Mouse (Mus musculus) mesoderm, embryonic 11.5 days (tissue): ENCODE data around the gene Stk40.
"Not testable (repeated sequence)": the region's sequence is repeated elsewhere in the genome, so short reads cannot be mapped to it uniquely, and the experiment has no call there.

Experiments
- DNase-seq: peaks from one replicate; pipeline ENCODE4 v3.0.0-alpha.2; 2012; ENCODE audit warnings: low read depth, low spot score

Stk40 gene

GRCm38 (mm10) chr4:126155183-126155582 lies 51.4 kb downstream of the Stk40 start:
- DNase-seq = no peak

DNA sequence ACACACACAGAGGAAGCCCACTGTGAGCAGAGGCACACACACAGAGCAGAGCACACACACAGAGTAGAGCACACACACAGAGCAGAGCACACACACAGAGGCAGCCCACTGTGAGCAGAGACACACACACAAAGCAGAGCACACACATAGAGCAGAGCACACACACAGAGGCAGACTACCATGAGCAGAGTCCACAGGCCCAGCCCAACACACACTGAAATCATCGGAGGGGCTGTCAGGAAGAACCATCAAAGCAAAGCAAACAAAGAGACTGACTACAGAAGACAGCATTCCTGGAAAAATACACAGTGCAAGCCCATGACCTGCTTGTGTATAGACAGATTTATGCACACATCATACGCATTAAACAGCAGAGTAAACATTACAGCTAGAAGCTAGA lies 52.1 kb downstream of the Stk40 start:
- DNase-seq = no peak

GRCm38 (mm10) chr4:126156617-126157016 lies 52.9 kb downstream of the Stk40 start:
- no peak for DNase-seq

DNA sequence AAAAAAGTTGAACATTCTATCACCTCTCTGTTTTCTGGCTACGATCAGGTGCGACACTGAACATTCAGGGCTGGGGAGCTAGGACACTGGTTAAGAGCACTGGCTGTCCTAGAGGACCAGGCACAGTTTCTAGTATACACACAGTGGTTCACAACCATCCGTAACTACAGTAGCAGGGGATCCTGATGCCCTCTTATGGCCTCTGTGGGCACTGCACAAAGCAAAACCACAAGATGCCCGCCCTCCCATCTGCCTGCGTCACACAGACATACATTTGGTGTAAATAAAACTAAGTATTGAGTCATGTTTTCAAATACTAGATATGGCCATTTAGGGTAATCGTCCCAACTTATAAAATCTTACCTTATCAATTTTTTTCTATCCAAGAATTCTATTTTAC lies 53.8 kb downstream of the Stk40 start:
- no peak for DNase-seq

DNA sequence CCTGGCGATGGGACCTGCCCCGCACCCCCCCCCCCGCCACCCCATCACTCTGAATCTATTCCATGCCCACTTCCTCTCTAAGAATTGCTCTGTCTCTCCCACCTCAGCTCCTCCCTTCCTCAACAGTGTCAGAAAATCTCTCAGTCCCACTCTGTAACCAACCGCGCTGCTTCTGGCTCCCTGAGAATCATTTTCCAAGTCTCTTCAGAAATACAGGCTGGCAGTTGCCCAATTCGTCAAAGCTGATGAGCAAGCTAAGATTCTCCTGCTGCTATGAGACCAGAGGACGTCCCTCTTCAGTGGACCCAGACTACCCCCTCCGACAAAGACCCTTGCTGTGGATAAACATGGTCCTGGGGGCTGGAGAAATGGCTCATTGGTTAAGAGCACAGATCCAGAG lies 55.7 kb downstream of the Stk40 start:
- no peak for DNase-seq

DNA sequence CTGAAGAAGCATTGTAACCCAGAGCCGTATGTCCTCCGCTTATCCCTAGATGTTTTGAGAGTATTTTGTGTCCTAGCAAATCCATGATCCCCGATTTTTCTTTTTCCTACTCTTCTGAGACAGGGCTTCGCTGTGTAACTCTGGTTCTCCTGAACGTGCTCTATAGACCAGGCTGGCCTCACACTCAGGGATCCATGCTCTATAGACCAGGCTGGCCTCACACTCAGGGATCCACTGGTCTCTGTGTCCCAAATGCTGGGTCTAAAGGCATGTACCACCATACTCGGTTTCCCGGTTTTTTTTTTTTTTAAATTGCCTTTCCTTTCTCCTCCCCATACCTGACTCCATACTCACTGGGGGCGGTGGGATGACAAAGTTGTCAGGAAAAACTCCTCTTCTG lies 57.2 kb downstream of the Stk40 start:
- no peak for DNase-seq

DNA sequence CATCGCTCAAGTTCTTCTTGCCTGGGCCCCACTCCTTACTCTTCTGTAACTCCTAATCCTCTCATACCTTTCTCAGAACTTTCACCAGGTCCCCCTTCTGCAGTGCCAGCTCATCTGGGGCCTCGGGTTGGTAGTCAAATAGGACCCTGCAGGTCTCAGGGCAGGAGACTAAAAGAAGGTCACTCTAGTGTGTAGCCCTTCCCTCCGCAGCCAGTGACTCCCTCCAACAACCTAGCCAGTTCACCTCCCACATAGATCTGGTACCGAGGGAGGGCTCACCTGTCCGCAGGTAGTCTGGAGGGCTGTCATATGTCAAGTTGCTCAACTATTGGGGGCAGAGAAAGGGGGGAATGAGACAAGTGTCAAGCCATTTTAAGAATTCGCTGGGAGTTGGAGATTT lies 57.7 kb downstream of the Stk40 start:
- no peak for DNase-seq

DNA sequence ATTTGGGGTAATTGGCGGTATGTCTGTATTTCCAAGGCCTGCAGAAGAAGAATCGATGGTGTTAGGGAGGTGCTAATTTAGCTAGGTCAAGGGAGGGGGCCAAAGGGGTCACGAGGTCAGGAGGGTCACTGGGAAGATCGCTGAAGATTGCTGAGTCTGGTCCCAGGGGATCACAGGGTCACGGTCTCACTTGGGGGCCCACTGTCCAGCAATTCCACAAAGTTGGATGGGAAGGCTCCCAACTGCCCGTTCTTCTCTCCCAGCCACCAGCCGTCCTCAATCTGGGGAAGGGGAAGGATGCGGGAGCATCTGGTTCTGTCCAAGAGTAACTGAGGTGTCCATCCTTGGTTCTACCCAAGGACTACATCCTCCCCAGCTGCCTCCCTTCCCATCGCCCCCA lies 58.2 kb downstream of the Stk40 start:
- no peak for DNase-seq

DNA sequence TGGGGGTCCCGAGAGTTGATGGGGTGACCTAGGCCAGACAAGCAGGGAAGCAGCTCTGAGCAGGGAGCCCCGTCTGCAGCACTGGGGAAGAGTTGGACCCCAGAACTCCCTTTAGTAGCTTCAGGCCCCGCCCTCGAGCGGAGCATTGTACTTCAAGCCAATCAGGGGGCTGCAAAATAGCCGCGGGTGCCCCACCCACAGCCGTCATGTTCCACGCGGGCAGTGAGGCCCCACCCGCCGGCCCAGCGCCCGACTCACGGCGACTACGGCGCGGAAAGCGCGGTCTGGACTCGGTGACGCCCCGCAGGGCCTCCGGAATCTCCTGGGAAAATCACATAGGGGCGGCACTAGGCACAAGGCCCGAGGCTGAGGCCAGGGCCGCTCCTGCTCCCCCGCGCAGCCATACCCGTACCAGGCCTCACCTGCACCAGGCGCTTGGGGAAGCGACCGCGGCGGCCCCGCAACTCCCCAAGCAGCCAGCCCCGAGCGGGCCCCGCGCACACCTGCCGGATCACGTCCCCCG lies 58.8 kb downstream of the Stk40 start:
- peak; percentile 85 for DNase-seq

DNA sequence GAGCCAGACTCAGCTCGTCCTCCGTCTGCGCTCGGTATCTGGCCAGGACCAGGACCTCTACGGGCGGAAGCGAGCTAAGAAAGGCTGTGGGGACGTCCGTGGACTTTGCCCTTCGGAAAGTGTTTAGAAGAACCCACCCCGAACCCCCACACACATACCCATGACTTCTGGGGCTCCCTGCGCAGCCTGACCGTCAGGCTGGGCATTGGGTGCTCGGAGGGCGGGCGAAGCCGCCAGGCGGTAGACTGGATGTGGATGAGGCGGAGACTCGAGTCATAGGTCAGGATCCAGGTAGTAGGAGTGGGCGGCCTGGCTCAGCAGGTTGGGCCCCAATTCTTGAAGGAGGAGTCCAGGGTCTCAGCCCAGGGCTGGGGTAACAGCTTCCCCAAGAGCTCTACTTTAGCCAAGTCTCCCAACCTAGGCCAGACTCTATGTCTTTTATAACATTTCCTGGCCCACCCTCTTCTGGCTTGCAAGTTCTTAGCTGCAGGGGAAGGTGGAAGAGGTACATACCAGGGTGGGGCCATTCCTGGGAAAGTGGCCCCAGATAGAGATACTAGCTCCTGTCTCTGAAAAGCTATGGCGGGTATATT lies 59.4 kb downstream of the Stk40 start, which contains the start of gene Sh3d21:
TSS of gene Sh3d21 (minus strand) at position 425 of the 593 bp plus-strand sequence.
- DNase-seq = no peak

GRCm38 (mm10) chr4:126163685-126164084 lies 59.9 kb downstream of the Stk40 start:
- no peak for DNase-seq

GRCm38 (mm10) chr4:126165092-126165491 lies 61.3 kb downstream of the Stk40 start:
- not testable (repeated sequence) for DNase-seq

GRCm38 (mm10) chr4:126166084-126166483 lies 62.3 kb downstream of the Stk40 start:
- no peak for DNase-seq

DNA sequence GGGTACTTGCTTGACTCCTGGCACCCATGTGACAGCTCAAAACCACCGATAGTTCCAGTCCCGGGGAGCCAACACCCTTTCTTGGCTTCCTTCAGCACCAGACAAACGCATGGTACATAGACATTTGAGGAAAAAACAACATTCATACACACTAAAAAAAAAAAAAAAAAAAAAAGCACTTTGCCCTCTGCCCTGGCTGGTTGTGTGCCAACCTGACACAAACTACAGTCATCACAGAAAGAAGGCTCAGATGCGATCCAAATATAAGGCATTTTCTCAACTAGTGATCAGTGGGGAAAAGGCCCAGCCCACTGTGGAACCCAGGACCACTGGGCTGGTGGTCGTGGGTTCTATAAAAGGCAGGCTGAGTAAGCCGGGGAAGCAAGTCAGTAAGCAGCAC lies 65.1 kb downstream of the Stk40 start:
- DNase-seq = no peak

GRCm38 (mm10) chr4:126170737-126171136 lies 67.0 kb downstream of the Stk40 start:
- DNase-seq = not testable (repeated sequence)

GRCm38 (mm10) chr4:126173800-126174199 lies 70.0 kb downstream of the Stk40 start:
- no peak for DNase-seq

DNA sequence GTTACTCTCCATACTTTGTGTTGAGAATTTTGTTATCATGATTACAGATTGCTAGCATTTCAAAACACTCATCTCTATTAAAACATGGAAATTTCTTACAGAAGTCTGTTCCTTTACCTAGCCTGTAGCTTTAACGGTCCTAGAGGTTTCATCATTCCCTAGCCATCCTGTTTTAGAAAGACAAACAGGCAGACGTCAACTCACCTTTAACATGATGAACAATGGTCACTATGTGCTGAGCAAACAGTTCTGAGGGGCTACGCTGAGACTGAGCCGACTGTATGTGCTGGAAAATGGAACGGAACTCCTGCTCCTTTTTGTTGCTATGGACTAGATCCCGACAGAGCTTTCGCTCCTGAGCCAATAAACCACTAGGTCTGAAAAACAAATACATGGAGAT lies 72.2 kb downstream of the Stk40 start:
- DNase-seq = not testable (repeated sequence)

DNA sequence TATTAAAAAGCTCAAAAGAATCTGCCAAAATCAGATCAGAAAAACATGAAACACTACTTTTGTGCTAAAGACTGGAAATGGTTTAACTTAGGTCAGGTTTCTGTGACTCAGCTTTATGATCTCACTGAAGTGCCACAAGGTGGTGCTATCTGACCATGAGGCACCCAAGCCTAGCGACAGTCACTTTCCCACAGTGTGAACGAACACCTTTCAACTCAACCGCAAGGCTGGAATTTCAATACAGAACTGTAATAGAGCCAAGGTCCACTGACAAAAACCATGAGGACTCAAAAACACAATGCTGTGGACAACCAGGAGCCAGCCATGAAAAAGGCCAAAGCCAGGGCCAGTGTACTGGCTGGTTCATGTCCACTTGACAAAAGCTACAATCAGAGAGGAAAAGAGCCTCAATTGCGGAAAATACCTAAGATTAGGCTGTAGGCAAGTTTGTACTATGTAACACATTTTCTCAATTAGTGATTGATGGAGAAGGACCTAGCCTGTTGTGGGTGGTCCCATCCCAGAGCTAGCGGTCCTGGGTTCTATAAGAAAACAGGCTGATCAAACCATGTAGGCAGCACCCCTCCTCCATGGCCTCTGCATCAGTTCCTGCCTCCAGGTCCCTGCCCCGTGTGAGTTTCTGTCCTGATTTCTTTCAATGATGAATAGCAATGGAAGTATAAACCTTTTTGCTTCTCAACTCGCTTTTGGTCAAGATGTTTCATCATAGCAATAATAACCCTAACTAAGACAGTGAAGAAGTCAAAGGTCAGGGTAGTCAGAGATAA lies 77.6 kb downstream of the Stk40 start:
- peak; percentile 43 for DNase-seq

DNA sequence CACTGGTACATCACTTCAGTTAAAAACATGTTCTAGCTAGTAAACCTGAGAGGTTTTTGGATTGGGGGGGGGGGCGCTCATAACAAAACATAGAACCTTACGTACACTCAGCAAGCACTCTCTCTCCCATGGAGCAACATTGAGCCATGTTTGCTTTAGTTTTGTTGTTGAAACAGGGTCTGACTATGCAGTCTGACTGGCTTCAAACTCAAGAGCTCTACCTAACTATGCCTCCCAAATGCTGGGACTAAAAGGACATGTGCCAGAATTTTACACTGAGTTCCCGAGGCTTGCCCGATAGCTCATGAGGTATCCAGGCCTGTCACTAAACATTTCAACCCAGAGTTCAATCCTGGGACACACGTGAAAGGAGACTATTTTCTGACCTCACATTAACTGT lies 79.3 kb downstream of the Stk40 start:
- DNase-seq = no peak

- DNase-seq = no peak
Measured at GRCm38 (mm10) chr4:126187096-126187495, 83.3 kb downstream of the Stk40 start.
